Comparison of ENCODE assay signal across 21 mouse cellular contexts in genomic region chrX:93808040-93808439, GRCm38 (mm10). TPM values are rescaled to one million over a fixed set of nuclear protein-coding genes. Genes with fewer than 3 reads are reported as not detected.
A peak's percentile ranks its signal among the peaks of the same experiment; 100 is the strongest.
DNase-seq lines count a peak whose midpoint lies in the region; ATAC-seq and TF ChIP-seq lines count a peak whose summit lies in the region.
"Had no signal": no experiment of that assay in that cellular context is flagged by ENCODE, and none has a peak within 500 bp of the region (broad histone marks: within the 10 kb centered on the region; RNA-seq: fewer than 3 reads in every experiment).

No protein-coding gene starts in this region.

- peak; percentile 32; the same call in 1 of the 2 replicates for TF ChIP-seq CTCF in forebrain, postnatal 0 days (IDR thresholded peaks at IDR 0.05; ENCODE audit: low read depth)
- peak; percentile 47 for TF ChIP-seq CTCF in left cerebral cortex, adult 2 months (IDR thresholded peaks at IDR 0.05)

- no peak overlapping the region for H3K4me3 ChIP-seq in forebrain, postnatal 0 days (ENCODE audit: low read depth, low read length)
- no peak overlapping the region for H3K4me3 ChIP-seq in forebrain, embryonic 13.5 days
- no peak overlapping the region for H3K4me3 ChIP-seq in left cerebral cortex, adult 2 months
- H3K4me3 ChIP-seq: embryonic facial prominence, embryonic 10.5 days; hindbrain, embryonic 13.5 days; midbrain, embryonic 13.5 days; stomach, embryonic 15.5 days had no signal

- ATAC-seq in forebrain, postnatal 0 days, result no peak
- ATAC-seq in forebrain, embryonic 13.5 days, result no peak
- ATAC-seq: forebrain, embryonic 16.5 days; midbrain, embryonic 13.5 days had no signal

- intact Hi-C loops in left cerebral cortex, adult 2 months (cut with DNase I), result no loop called here

- H3K4me2 ChIP-seq in forebrain, postnatal 0 days (ENCODE audit: low read depth), result no peak overlapping the region
- no peak overlapping the region for H3K4me2 ChIP-seq in forebrain, embryonic 13.5 days
- H3K4me2 ChIP-seq: hindbrain, embryonic 13.5 days; midbrain, embryonic 13.5 days; stomach, embryonic 15.5 days had no signal

- H3K9ac ChIP-seq in forebrain, postnatal 0 days, result no peak overlapping the region
- H3K9ac ChIP-seq in forebrain, embryonic 13.5 days, result no peak overlapping the region
- H3K9ac ChIP-seq: hindbrain, embryonic 13.5 days; midbrain, embryonic 13.5 days; stomach, embryonic 15.5 days had no signal

- H3K27me3 ChIP-seq in forebrain, postnatal 0 days (ENCODE audit: insufficient read depth, low read length), result no peaks in the 10 kb centered on the region
- no peaks in the 10 kb centered on the region for H3K27me3 ChIP-seq in forebrain, embryonic 13.5 days
- H3K27me3 ChIP-seq: hindbrain, embryonic 13.5 days; midbrain, embryonic 13.5 days; stomach, embryonic 15.5 days had no signal

- H3K4me1 ChIP-seq in forebrain, postnatal 0 days (ENCODE audit: insufficient read depth), result no peaks in the 10 kb centered on the region
- no peaks in the 10 kb centered on the region for H3K4me1 ChIP-seq in forebrain, embryonic 13.5 days
- H3K4me1 ChIP-seq: embryonic facial prominence, embryonic 10.5 days; hindbrain, embryonic 13.5 days; midbrain, embryonic 13.5 days; stomach, embryonic 15.5 days had no signal

- no peaks in the 10 kb centered on the region for H3K9me3 ChIP-seq in forebrain, postnatal 0 days (ENCODE audit: low read length)
- no peaks in the 10 kb centered on the region for H3K9me3 ChIP-seq in forebrain, embryonic 13.5 days (replicated peaks)
- H3K9me3 ChIP-seq: embryonic facial prominence, embryonic 10.5 days; hindbrain, embryonic 13.5 days; midbrain, embryonic 13.5 days; stomach, embryonic 15.5 days had no signal

- no peak overlapping the region for H3K27ac ChIP-seq in forebrain, postnatal 0 days (ENCODE audit: low read depth, low read length)
- H3K27ac ChIP-seq in forebrain, embryonic 13.5 days, result no peak overlapping the region
- H3K27ac ChIP-seq in left cerebral cortex, adult 2 months, result no peak overlapping the region
- H3K27ac ChIP-seq: embryonic facial prominence, embryonic 10.5 days; hindbrain, embryonic 13.5 days; macrophage; midbrain, embryonic 13.5 days; stomach, embryonic 15.5 days had no signal

- no peak for DNase-seq in forebrain, postnatal 0 days
- DNase-seq in left cerebral cortex, adult 2 months (ENCODE audit: extremely low spot score in 1 of 2, low spot score in 2 of 2), result no peak
- no peak for DNase-seq in left cerebral cortex, adult 18-20 months (ENCODE audit: low spot score in 2 of 2)
- DNase-seq in 3T3-L1 (ENCODE audit: low read depth, low spot score) (peak; percentile 35), NIH3T3 (ENCODE audit: low read depth) (peak; percentile 24)
- DNase-seq in urinary bladder, postnatal 25 days (ENCODE audit: low spot score), result no peak
- no peak for DNase-seq in kidney, adult 9 months
- DNase-seq: adrenal gland, postnatal 10 days; cerebellum, adult 11-12 months; cerebellum, postnatal 25 days; heart, adult 11 months; kidney, adult 8-10 months; layer of hippocampus, postnatal 36 days; right cerebral cortex, adult 18-20 months had no signal

- no peaks in the 10 kb centered on the region for H3K36me3 ChIP-seq in forebrain, postnatal 0 days (ENCODE audit: insufficient read depth)
- no peaks in the 10 kb centered on the region for H3K36me3 ChIP-seq in forebrain, embryonic 13.5 days (ENCODE audit: poor library complexity, severe bottlenecking)
- H3K36me3 ChIP-seq: hindbrain, embryonic 13.5 days; midbrain, embryonic 13.5 days; stomach, embryonic 15.5 days had no signal

- WGBS in forebrain, postnatal 0 days, result 89% methylated on average over 1 of the region's 1 CpGs
- 90% methylated on average over 1 of the region's 1 CpGs for WGBS in forebrain, embryonic 13.5 days

RNA-seq across cellular contexts. Expression of gene Pdk3, which starts 24.0 kb away (rescaled TPM):
- total RNA-seq in forebrain, postnatal 0 days (2014; rRNA removed), result 25.3 and 28.4 TPM in 2 replicates
- 20.7 and 25.2 TPM in 2 replicates for polyA plus RNA-seq in forebrain, postnatal 0 days (2015; fragmentation: Nextera tagmentation; extraction: Ambion mirVana)
- polyA plus RNA-seq in forebrain, embryonic 13.5 days (2015; fragmentation: Nextera tagmentation; extraction: Ambion mirVana), result 39.1 and 43.1 TPM in 2 replicates
- total RNA-seq in left cerebral cortex, adult 2 months (2021), result 10 to 100 TPM; 40.7 to 41.5 TPM
- 10 to 100 TPM; 39.1 to 43.7 TPM for total RNA-seq in left cerebral cortex, adult 18-20 months (2021)

Comparison
In these comparisons a context has a peak if more than half of its experiments do, and no peak if none do; other contexts are left out.
1. DNase-seq: peak in 3T3-L1 (single experiment) and NIH3T3 (single experiment); none in forebrain, postnatal 0 days (single experiment), left cerebral cortex, adult 2 months (0 of 2), left cerebral cortex, adult 18-20 months (0 of 2), urinary bladder, postnatal 25 days (single experiment) and kidney, adult 9 months (single experiment).